Mouse (Mus musculus): ENCODE data around the gene Gm42417.
A peak's percentile ranks its signal among the peaks of the same experiment; 100 is the strongest.

Gene Gm42417

DNA sequence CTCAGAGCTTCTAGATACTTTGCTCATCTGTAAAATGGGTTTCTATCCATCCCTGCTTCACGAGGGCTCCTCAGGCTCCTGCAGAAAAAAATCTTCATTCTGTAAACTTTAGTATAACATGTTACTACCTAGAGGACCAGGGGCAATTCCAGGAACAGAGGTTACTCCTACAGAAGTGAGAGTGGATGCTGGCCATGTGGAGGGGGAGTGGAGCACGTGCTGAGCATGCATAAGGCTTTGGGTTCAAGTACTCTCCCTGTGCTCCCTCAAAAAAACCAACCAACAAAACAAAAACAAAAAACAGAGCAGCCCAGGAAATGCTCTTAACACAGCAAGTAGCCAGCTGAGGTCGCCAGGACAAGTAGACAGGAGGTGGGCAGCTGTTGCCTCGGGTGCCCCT, 24.4 kb upstream of the Gm42417 start:
- DNase-seq = no peak

DNA sequence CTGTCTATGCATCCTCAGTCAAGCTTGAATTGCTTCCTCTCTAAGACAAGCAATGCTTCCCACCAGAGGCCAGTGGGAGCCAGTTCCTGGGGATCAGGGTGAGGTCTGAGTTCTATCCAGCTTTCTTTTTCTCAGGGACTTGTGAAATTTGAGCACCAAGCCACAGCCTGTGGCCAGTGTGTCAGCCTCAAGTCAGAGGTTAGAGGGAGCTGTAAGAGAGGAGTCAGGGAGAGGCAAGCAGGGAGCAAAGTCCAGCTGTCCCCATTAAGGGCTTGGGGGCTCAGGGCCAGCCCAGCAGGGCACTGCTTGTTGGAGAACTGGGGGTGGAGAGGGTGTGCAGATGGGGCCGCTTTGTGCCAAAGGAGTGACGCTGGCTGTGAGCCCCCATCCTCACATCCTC, 24.0 kb upstream of the Gm42417 start:
- no peak for DNase-seq

DNA sequence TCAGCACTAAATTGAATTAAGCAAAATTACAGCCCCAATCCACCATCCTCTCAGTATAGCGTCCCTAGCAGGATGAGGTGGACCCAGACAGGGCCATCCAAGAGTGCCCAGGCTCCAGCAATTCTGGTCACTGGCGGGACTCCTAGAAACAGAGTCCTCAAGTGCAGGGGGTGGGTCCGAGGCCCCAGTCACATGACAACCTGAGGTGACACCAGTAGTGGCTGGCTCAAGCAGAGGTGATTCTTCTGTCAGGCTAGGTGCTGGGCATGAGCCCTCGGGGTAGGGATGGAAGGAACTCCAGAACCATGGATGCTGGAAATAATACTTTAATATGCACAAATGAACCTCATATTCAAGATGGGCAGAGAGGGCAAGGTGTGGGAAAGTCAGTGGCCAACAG, 23.2 kb upstream of the Gm42417 start:
- DNase-seq = no peak

DNA sequence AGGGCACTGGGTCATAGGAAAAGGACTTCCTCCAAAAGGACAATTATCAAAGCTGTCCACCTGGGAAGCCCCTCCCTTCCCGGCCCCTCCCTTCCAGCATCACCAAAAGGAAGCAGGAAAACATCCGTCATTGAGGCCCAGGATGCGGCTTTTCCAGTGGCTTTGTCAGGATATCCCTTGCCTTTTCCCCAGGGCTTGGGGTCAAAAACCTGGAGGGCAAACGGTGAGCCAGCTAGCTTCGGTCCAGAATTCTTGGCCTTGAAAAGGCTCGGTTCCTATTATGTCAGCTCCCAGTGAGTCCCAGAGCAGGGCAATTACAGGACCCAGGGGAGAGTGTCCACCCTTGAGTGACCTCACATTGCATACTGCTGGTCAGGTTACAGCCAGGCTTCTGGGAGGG, 21.7 kb upstream of the Gm42417 start:
- no peak for DNase-seq

DNA sequence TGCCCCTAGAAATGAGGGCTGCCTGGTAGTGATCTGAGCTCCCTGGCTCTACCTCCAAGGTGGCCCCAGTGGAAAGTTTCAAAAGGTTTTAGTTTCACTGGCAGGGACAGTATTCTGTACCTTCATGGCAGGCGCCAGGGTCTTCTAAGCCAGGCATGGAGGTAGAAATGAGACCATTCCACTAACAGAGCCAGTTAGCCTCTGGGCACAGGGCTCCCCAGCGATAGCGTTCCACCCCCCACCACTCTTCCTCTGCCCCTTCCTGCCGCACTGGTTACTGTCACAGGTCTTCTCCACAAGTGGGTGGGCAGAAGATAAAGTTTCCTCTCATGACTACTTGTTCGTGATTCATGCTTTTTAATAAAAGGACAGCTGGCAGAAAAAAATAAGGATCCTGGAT, 20.7 kb upstream of the Gm42417 start:
- no peak for DNase-seq

DNA sequence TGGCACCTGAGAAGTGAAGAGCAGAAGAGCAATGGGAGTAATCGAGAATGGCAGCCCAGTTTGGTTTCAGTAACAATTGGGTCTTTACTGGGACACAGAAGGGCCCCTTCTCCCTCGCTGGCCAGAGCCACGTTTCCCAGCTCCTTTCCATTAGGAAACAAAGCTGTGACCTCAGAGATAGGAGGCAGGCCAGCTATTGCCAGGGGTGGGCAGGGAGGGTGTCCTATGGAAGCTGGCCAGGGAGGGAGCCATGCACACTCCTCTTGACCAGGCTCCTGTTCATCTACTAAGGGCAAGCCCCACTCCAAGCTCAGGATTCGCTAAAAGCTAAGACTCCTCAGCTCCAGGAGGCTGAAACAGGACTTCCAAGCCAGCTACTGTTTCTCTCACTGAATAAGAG, 20.0 kb upstream of the Gm42417 start:
- DNase-seq = no peak

DNA sequence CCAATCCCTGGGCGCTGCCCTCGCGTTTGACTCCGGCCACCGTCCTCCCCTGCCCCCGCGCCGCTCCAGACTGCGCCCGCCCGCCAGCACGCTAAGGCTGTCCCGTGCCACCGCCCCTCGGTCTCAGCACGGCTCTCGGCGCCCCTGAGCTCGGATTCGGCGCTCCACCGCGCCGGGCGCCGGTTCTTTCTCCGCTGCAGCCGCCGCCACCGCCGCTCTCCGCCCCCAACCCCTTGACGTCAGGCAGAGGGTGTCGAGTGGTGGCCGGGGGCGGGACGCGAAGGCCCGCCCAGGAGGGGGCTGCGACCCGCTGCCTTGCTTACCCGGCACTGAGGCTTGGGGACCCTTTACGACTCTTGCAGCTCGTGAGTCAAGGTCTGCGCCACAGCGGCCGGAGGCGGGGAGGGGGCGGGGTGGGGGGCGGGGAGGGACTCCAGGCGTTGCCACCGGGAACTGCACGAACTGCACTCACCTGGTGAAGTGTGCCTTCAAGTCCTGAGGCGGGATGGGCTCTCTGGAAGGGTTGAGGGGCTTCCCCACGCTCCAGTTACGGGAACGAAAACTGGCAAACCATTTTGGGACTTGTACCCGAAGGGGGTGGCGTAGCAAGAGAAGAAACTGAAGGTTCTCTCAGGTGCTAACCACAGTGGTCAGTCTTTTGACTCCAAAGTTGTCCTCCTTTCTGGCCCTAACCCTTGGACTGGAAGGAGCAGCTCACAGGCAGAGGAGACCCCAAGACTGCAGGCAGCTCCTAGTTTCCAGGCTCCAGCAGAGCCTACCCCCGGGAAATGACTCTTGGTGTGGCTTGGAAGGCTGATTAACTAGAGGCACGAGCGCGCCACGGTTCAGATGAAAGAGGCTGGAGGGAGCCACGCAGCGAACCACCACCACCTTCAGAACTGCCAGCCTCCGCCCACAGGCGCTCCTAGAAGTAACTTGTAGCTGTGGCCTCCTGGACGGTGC, 19.1 kb upstream of the Gm42417 start, which contains the start of gene Sema4c:
Sema4c (minus strand) TSS at position 319 of the 963 bp plus-strand sequence.
- DNase-seq = peak; percentile 69 to 78

DNA sequence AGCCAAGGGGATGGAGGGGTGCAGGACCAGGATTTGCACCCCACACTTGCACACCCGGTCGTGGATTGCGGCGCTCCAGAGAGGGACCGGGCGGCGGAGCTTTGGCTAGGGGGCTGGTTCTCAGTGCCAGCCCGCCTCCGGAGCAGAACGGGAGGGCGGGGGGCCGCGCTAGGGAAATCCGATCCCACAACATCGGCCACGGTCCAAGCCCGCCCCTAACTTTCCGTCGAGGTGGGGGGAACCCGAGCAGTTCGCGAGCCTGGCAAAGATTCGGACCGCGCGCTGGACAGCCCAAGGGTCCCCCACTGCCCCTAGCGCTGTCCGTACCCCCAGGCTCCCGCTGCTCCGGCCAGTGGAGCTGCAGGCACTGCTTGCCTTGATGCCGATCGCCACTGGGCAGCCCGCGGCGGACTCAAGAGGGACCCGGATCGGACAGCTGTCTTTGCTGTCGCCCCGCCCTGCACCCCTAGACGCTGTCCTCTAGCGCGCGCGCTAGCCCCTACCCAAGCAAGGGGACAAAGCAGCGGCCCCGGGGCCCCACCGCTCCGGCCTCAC, 18.3 kb upstream of the Gm42417 start:
- peak in 1 of 2 experiments; percentile 55 for DNase-seq

DNA sequence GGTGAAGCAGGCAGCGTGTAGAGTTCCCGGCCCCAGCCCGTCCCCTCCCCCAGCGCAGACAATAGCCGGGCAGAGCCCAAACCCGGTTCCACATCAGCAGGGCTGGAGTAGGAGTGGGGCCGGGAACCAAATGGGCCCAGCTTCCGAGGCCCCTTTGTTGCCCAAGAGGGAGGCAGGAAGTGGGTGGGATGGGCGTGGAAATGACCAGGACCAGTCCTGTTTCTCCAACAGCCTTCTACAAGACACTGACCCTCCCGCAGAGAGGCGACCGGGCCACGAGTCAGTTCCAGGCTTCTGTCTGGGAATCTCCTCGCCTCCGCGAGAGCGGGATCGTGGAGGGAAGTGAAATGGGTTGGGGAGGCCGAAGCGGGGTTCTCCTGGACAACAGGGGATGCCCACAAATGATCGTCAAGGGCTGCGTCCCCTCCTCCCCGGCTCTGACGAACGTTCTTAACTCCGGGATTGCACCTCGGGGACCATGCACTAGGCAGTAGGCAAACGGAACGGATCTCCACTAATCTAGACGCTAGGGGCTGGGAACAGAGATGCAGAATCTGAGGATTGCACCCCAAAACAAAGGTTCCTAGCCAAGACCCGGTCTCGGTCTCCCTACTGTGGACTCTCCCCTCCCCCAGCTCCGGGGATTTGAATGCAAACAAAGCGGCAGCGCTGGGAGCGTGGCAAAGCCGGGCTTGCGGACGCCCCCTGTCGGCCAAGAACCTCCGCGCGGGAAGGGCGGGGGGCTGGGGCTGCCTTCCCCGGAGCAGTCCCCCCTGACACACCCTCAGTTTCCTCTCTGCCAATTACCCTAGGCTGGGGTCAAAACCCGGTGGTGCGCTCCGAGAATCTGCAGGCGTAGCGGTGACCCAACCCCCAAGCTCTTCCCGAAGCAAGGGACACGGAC, 17.6 kb upstream of the Gm42417 start:
- peak; percentile 89 to 91 for DNase-seq

DNA sequence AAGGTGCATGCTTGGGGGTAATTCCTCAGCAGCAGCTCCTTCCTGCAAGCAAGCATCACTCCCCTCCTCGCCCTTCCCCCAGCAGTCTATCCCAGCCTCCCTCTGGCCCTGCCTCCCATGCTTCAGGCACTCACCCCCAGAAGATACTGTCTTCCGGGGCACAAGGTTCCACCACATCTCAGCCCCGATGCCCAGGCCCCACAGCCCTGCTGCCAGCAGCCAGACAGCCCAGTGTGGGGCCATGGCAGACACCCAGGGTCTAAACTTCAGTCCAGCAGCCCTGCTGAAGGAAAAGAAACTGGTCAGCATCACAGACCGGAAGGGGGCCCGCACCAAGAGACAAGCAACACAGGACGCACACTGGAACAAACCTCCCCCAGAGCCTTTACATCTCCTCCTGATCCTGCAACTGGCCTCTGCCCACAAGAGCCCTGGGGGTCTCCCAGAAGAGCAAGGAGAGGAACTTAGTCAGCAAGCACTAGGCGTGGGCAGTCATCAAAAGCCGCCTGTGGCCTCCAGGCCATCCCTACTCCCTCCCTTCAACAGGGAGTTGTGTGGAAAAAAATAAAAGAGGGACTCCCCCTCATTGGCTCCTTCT, 16.7 kb upstream of the Gm42417 start:
- peak in 1 of 2 experiments; percentile 27 for DNase-seq

DNA sequence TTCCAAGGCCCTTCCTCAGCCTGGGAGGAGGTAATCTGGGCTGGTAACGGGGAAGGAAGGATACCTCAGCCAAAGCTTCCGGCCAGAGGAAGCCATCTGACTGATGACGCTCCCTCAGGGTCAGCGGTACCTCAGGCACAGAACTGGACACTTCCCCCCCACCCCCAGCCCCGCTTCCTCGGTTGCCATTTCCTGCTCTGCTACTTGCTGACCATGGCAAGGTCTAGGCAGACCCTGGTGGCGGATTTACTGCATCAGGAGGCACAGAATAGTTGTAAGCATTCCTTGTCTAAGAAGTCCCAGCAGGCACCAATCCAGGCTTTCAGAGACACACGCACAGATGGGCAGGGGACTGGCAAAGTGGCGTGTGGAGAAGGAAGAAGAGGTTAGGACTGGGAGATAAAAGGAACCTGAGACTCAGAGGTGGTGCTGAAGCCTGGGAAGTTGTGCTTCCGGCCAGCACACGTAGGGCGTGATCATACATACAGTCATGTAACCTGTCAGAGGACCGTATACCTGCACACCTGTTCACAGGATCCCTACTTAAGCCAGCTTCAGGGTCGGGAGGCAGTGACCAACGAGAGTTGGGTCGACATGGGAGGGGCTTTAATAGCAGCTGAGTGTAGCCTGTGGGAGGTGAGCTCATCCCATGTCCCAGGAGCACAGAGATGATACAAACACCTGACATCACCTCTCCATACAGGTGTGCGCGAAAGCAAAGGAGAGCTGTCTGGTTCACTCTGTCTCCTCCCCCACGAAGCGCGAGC, 15.6 kb upstream of the Gm42417 start:
- no peak for DNase-seq

DNA sequence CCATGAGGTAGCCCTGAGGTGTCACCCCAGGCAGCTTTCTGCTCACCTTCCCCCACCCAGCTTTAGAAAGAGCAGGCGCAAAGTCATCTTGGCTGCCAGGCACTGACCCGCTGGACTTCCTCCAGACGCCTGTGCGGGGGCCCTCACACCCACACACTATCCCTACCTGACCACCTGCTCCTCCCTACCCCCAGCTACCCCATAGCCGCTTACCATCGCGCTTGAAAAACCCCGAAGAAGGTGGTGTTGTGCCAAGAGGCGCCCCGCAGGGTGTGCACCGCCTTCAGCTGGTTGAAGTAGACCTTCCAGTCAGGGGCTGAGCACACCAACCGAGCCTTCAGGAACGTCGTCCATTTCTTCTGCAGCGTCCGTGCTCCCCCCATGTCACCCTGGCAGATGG, 13.3 kb upstream of the Gm42417 start:
- DNase-seq = no peak

DNA sequence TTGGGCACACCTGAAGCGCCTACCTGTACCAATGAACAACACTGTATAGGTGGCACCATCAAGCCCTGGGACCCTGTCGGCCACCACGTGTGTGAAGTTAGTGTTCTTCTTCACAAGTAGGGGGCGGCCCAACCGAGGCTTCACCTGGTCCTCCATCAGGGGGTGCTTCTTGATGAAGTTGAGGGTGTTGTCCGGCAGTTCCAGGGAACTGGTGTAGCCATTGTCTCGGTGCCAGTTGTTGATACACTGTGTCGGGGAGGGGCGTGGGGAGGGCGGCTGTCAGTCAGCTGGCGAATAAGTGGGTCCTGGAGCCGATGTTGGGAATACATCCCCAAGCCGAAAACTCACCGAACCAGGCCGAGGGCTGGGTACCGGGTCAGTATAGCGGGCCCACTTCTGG, 12.7 kb upstream of the Gm42417 start:
- DNase-seq = no peak

DNA sequence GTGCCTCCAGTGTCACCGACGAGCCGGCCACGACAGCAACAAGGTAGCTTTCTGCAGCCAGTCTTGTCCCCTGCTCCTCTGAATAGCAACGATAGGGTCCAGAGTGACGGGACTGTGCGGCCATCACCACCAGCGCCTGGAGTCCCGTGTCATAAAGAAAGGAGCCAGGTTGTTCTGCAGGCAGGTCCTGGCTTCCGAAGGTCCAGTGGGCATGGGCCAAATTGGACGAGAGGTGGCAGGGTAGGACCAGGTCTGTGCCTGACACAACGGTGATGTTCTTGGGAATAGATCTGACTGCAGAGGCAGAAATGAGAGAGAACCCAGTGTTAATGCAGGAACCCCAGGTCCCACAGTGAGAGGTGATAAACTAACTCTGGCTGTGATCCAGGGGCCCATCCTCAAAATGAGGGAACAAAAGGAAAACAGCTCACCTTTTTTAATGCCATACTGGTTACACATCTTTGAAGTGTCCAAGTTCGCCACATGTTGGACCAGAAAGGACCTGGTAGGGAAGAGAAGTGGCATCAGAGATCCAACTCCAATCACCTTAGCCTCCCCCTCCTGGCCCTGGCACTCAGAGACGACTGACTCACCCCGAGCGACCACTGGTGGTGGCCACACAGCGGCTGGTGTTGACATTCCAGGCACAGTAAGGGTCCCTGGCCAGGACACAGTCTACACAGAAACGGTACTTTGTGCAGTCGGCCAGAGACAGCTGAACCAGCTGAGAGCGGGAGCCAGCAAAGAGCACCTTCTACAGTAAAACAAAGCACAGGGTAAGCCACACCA, 11.0 kb upstream of the Gm42417 start:
- no peak for DNase-seq

DNA sequence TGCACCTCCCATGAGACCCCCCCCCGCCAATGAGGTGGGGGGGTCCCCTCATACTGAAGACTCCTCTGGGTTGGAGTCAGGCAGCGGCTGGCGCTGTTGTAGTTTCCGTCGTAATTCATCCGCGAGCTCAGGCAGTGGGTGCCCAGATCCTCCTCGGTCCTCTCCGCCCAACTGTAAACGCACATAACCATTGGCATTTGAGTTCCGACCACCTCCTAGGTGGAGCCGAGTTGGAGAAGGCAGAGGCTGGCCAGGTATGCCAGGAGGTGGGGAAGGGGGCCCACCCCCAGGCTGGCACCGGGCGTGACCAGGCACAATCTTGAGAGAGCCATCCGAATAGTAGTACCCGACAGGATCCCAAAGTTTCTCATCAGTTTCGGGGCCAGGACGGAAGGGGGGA, 10.3 kb upstream of the Gm42417 start:
- DNase-seq = no peak

DNA sequence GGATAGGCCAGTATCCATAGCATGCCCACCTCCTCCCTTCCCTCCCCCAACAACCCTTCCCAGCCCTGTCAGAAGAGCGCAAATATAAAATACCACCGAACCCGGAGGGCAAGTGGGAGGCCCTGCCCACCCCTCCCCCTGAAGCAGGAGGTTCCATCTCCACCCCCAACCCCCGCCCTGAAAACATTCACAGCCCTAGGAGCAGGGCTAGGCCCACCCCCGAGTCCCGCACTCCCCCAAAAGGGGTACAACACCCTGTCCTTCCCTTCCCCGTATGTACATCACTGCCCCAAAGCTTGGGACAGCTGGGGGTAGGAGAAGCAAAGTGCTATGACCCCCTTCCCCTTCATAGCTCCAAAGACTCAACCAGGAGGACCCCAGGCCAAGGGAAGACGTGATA, 9.5 kb upstream of the Gm42417 start:
- no peak for DNase-seq

DNA sequence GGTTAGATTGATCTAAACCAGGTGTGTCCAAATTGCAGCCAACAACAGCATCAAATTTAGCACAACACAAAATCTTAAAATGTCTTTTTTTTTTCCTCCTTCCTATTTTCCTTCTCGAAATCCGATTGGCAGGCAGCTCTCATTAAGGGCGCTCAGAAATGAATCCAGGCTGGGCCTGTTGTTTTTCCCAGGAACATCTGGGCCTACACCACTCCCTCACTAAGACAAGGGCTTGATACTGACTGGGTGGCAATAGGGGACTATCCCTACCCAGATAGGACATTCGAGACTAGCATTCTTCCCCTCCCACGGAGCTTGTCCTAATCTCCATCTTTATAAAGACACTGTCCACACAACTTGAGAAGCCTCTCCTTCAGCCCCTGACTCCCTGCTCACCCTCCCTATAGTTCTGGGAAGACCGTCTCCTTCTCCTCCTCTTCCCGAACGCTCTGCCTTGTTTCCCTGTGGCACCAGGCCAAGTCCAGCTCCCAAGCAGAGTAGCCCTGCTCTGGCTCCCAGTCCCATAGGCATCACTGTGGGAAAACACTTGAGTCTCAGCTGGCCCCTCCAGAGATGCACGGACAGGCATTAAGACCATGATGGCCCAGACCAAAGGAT, 8.9 kb upstream of the Gm42417 start:
- DNase-seq = no peak

DNA sequence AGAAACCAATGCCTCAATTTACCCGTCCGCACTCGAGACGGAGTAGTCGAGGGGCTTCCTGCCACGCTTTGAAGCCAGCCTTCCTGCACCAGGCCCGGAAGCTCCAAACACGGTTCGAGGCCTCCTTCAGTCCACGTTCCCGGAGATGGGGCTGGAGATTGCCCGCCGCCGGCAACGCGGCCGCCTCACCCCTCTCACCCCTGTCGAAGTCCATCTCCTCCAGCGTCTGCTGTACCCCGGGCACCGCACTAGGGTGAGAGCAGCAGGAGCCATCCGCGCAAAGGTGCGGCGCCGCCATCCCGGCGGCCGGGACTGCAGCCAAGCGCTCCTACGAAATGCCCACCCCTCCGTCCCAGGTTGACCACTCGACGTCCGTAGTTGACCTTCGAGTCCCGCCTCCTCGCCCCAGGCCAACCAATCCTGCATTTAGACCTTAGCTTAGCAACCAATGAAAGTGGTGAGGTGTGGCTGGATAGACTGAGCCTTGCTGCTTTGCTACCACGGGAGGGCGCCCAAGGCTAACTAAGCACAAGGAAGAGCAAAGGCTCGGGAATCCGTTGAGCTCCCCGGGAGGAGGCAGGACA, 7.8 kb upstream of the Gm42417 start, which contains the start of gene Ankrd39:
Ankrd39 (minus strand) TSS at position 558 of the 584 bp plus-strand sequence.
- DNase-seq = peak; percentile 96 to 98

DNA sequence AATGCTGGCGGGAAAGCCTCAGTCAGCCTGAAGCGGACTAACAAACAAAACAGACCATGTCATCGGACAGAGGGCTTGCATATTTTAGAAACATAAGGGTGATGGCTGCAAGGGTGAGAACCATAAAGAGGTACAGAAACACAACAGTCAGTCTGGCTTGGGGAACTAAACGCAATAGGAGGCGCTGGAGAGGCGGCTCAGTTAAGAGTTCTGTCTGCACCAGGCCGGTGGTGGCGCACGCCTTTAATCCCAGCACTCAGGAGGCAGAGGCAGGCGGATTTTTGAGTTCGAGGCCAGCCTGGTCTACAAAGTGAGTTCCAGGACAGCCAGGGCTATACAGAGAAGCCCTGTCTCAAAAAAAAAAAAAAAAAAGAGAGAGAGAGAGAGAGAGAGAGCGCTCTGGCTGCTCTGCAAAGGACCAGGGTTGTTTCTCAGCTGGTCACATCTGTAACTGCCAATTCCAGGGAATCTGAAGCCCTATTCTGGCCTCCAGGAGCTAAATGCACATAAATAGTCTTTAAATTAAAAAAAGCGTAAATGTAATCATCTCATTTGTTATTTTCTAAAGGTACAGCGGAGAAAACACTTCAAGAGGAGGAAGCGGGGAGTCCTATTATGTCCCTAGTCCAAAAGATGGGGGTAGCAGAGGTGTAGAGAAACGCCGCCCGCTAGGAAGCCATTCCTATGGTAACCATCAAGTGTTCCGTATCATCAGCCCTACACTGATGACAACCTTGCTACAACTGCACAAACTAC, 6.8 kb upstream of the Gm42417 start:
- DNase-seq = peak; percentile 57

All from thymus, postnatal 36 days (tissue).